Mouse (Mus musculus) limb, embryonic 14.5 days (tissue): ENCODE results near the gene Myrfl. TPM values are rescaled to one million over a fixed set of nuclear protein-coding genes. Genes with fewer than 3 reads are reported as not detected.

ENCODE experiments used
- ATAC-seq: fragments of 200-750 bp; cut with Nextera tagmentation; 2 replicates; pipeline ENCODE4 v1.8.0; 2017; ENCODE audit warnings: low read depth, moderate number of reproducible peaks, moderate TSS enrichment; ENCODE audit not compliant: low FRiP score
- DNase-seq: peaks from one replicate; pipeline ENCODE4 v3.0.0-alpha.2; 2015; ENCODE audit warnings: low spot score
- H3K27ac ChIP-seq: fragments of 300-500 bp; sonication (generic); replicated peaks from 2 replicates; pipeline ENCODE4 v1.5.1; 2014; ENCODE audit warnings: low read depth, mild to moderate bottlenecking, low read length, moderate library complexity, mixed read lengths
- H3K27me3 ChIP-seq: fragments of 300-500 bp; sonication (generic); 2 replicates; pipeline ENCODE4 v1.6.1; 2014; ENCODE audit warnings: low read length, mixed read lengths; ENCODE audit not compliant: control insufficient read depth, insufficient read depth
- H3K36me3 ChIP-seq: fragments of 300-500 bp; sonication (generic); 2 replicates; pipeline ENCODE4 v1.6.1; 2014; ENCODE audit warnings: mild to moderate bottlenecking, low read length, moderate library complexity, mixed read lengths; ENCODE audit not compliant: control insufficient read depth, insufficient read depth
- H3K4me1 ChIP-seq: fragments of 300-500 bp; sonication (generic); 2 replicates; pipeline ENCODE4 v1.6.1; 2014; ENCODE audit warnings: antibody characterized with exemption, low read length, mixed read lengths; ENCODE audit not compliant: control insufficient read depth, insufficient read depth
- H3K4me2 ChIP-seq: fragments of 300-500 bp; sonication (generic); replicated peaks from 2 replicates; pipeline ENCODE4 v1.6.1; 2014; ENCODE audit warnings: low read depth, mild to moderate bottlenecking, low read length, moderate library complexity; ENCODE audit not compliant: severe bottlenecking
- H3K4me3 ChIP-seq: fragments of 300-500 bp; sonication (generic); replicated peaks from 2 replicates; pipeline ENCODE4 v1.5.1; 2014; ENCODE audit warnings: low read length
- H3K9ac ChIP-seq: fragments of 300-500 bp; sonication (generic); 2 replicates; pipeline ENCODE4 v1.6.1; 2014; ENCODE audit warnings: mild to moderate bottlenecking, low read depth, low read length, moderate library complexity; ENCODE audit not compliant: severe bottlenecking
- H3K9me3 ChIP-seq: fragments of 300-500 bp; sonication (generic); 2 replicates; pipeline ENCODE4 v1.6.1; 2016; ENCODE audit warnings: low read length; ENCODE audit not compliant: control insufficient read depth
- POLR2A ChIP-seq: fragments of 200-500 bp; IDR thresholded peaks from 2 replicates; pipeline ENCODE4 v1.8.0; 2012; ENCODE audit warnings: inconsistent platforms, mild to moderate bottlenecking, moderate library complexity, borderline replicate concordance; ENCODE audit not compliant: insufficient read depth, insufficient read length; ENCODE audit errors: extremely low read depth
- WGBS: fragments of 180-500 bp; shearing (Covaris S2); extraction: QIAGEN DNeasy Blood & Tissue Kit; methylation state at CpG from one replicate; pipeline ENCODE4 v1.1.7; 2014; 5-methylcytosine and 5-hydroxymethylcytosine counted together
- polyA plus RNA-seq, 2 experiments: library from polyadenylated mRNA; depleted of rRNA in 1 of 2; stranded (reverse) in 1 of 2; unstranded in 1 of 2; fragments of >200 nt; fragmentation: Nextera tagmentation in 1 of 2; extraction: Ambion mirVana in 1 of 2; gene quantifications; 2 replicates each; pipeline versions ENCODE4 v1.2.1 to v1.2.3; 2012 to 2014

Gene Myrfl
- polyA plus RNA-seq, 2 experiments, result 0.07 to 0.18 TPM

GRCm38 (mm10) chr10:116740073-116740472, 156.6 kb downstream of the Myrfl start:
- H3K9ac ChIP-seq, result no peak overlapping the region
- DNase-seq (peak; percentile 60), ATAC-seq (peak; percentile 47)
- peak overlapping the region; percentile 64 for H3K27ac ChIP-seq
- H3K9me3 ChIP-seq, result no peaks in the 10 kb centered on the region
- H3K4me1 ChIP-seq, result peaks cover 16% of the 10 kb centered on the region
- no peak for TF ChIP-seq POLR2A
- no peak overlapping the region for H3K4me2 ChIP-seq
- WGBS, result 52% methylated on average over 7 of the region's 7 CpGs
- H3K4me3 ChIP-seq, result no peak overlapping the region
- H3K36me3 ChIP-seq, result no peaks in the 10 kb centered on the region
- no peaks in the 10 kb centered on the region for H3K27me3 ChIP-seq

DNA sequence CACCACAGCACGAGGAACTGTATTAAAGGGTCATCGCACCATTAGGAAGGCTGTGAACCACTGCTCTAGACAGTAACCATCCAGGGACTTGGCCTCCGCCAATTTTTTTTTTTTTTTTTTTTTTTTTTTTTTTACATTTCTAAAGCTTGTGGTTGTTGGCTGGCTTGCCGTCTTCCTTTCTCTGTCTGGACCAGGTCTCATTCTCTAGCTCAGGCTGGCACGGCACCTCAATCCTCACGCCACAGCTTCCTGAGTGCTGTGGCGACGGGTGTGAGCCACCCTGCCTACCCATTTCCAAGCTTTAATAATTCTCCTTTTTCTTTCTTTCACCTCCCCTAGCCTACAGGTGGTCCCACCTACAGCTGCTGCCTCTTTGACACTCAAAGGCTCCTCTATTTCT, 158.2 kb downstream of the Myrfl start:
- 88% methylated on average over 8 of the region's 8 CpGs for WGBS
- no peak overlapping the region for H3K9ac ChIP-seq
- no peak overlapping the region for H3K27ac ChIP-seq
- no peaks in the 10 kb centered on the region for H3K27me3 ChIP-seq
- H3K4me3 ChIP-seq, result no peak overlapping the region
- no peak overlapping the region for H3K4me2 ChIP-seq
- H3K36me3 ChIP-seq, result no peaks in the 10 kb centered on the region
- peaks cover 16% of the 10 kb centered on the region for H3K4me1 ChIP-seq
- DNase-seq, result no peak
- ATAC-seq, result no peak
- no peaks in the 10 kb centered on the region for H3K9me3 ChIP-seq
- TF ChIP-seq POLR2A, result no peak

DNA sequence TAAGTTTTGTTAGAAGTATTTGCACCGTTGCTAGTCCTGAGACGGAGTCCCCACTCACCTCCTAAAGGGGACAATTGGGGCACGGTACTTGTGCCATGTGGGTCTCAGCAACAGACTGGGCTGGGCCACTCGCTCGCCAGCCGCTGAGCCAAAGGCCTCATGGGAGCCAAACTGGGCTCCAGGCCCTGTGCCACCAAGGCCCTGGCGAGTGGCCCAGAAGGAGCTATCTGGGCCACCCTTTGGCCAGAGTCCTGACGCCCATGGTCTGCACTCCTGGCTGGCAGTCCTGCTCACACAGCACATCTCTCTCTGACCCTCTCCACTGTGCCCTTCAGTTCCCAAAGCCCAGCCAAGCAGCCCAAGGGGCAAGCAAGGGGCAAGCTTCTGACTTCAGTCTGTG, 161.1 kb downstream of the Myrfl start:
- no peak for ATAC-seq
- no peak overlapping the region for H3K9ac ChIP-seq
- no peak for DNase-seq
- 81% methylated on average over 8 of the region's 8 CpGs for WGBS
- no peaks in the 10 kb centered on the region for H3K27me3 ChIP-seq
- H3K4me3 ChIP-seq, result no peak overlapping the region
- no peak overlapping the region for H3K4me2 ChIP-seq
- peaks cover 13% of the 10 kb centered on the region for H3K4me1 ChIP-seq
- no peaks in the 10 kb centered on the region for H3K36me3 ChIP-seq
- no peak for TF ChIP-seq POLR2A
- no peaks in the 10 kb centered on the region for H3K9me3 ChIP-seq
- no peak overlapping the region for H3K27ac ChIP-seq

DNA sequence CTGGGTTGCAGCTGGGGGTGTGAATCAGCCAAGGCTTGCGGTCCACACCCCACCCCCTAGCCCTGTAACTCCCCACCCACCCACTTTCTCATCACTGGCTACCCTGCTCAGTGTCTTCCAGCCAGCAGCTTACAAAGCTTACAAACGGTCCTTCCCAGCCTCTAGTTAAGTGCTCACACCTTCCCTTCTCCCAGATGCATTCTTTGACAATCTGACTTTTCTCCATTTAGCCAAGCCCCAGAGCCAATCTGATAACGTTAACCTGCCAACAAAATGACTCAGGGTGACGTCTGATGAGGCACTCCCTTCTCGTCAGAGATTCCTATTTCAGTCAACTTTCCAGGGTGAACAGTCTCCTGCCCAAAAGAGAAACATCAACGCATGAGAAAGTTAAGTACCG, 163.1 kb downstream of the Myrfl start:
- Histone ChIP-seq H3K27me3 (no peaks in the 10 kb centered on the region), H3K4me2 (no peak overlapping the region), H3K4me1 (peaks cover 3% of the 10 kb centered on the region; the same call in 1 of the 2 replicates), H3K9ac (no peak overlapping the region), H3K36me3 (no peaks in the 10 kb centered on the region), H3K9me3 (no peaks in the 10 kb centered on the region), H3K27ac (no peak overlapping the region), H3K4me3 (no peak overlapping the region)
- TF ChIP-seq POLR2A, result no peak
- 72% methylated on average over 7 of the region's 7 CpGs for WGBS
- ATAC-seq, result no peak
- no peak for DNase-seq

- H3K9ac ChIP-seq, result no peak overlapping the region
- 81% methylated on average over 10 of the region's 10 CpGs for WGBS
- H3K27ac ChIP-seq, result no peak overlapping the region
- TF ChIP-seq POLR2A, result no peak
- no peak for ATAC-seq
- H3K4me2 ChIP-seq, result no peak overlapping the region
- no peaks in the 10 kb centered on the region for H3K36me3 ChIP-seq
- H3K4me1 ChIP-seq, result peaks cover 15% of the 10 kb centered on the region
- no peaks in the 10 kb centered on the region for H3K9me3 ChIP-seq
- no peak for DNase-seq
- H3K27me3 ChIP-seq, result no peaks in the 10 kb centered on the region
- no peak overlapping the region for H3K4me3 ChIP-seq
These were observed 166.6 kb downstream of the Myrfl start for GRCm38 (mm10) chr10:116730033-116730652.
